Mouse (Mus musculus) ES-E14 (cell line): ENCODE data around the gene Mapkapk2. TPM values are rescaled to one million over a fixed set of nuclear protein-coding genes. Genes with fewer than 3 reads are reported as not detected.

Experiments
- DNase-seq: peaks from one replicate; pipeline ENCODE4 v3.0.0-alpha.2; 2013; ENCODE audit warnings: low read depth, low spot score
- H3K27ac ChIP-seq: 2 replicates; pipeline ENCODE4 v1.5.1; 2012; ENCODE audit warnings: low read depth, mild to moderate bottlenecking, low read length, moderate library complexity, mixed read lengths; ENCODE audit not compliant: poor library complexity, insufficient read depth, severe bottlenecking
- H3K36me3 ChIP-seq: 2 replicates; pipeline ENCODE4 v1.6.1; 2012; ENCODE audit warnings: mild to moderate bottlenecking, low read length, moderate library complexity, mixed read lengths; ENCODE audit not compliant: control insufficient read depth, poor library complexity, insufficient read depth, severe bottlenecking
- H3K4me1 ChIP-seq, 2 experiments: fragments of 150-350 bp in 1 of 2; sonication (generic) in 1 of 2; 2 replicates each; pipeline ENCODE4 v1.6.1; 2012; ENCODE audit warnings: low read length in 2 of 2, mild to moderate bottlenecking in 1 of 2, mixed read lengths in 1 of 2; ENCODE audit not compliant: control insufficient read depth in 2 of 2, insufficient read depth in 2 of 2, poor library complexity in 1 of 2
- H3K4me3 ChIP-seq, 2 experiments: fragments of 150-350 bp in 1 of 2; sonication (generic) in 1 of 2; 2 replicates each; pipeline ENCODE4 v1.5.1; 2012; ENCODE audit warnings: low read length in 2 of 2, low read depth in 1 of 2, mild to moderate bottlenecking in 1 of 2, mixed read lengths in 1 of 2; ENCODE audit not compliant: insufficient read depth in 1 of 2, poor library complexity in 1 of 2, severe bottlenecking in 1 of 2
- H3K9ac ChIP-seq: 2 replicates; pipeline ENCODE4 v1.6.1; 2012; ENCODE audit warnings: low read depth, mild to moderate bottlenecking, low read length, mixed read lengths; ENCODE audit not compliant: poor library complexity, insufficient read depth, severe bottlenecking
- H3K9me3 ChIP-seq: fragments of 150-350 bp; sonication (generic); 2 replicates; pipeline ENCODE4 v1.6.1; 2012; ENCODE audit warnings: low read depth, mild to moderate bottlenecking, low read length; ENCODE audit not compliant: control insufficient read depth, insufficient read depth
- CHD2 ChIP-seq: IDR thresholded peaks from 2 replicates; pipeline ENCODE4 v1.6.1; 2014; ENCODE audit warnings: mild to moderate bottlenecking, low read depth, low read length, inconsistent platforms
- HCFC1 ChIP-seq: IDR thresholded peaks from 2 replicates; pipeline ENCODE4 v1.6.1; 2012; ENCODE audit warnings: low read length, inconsistent platforms, borderline replicate concordance; ENCODE audit not compliant: insufficient read depth
- MAFK ChIP-seq: IDR thresholded peaks from 2 replicates; pipeline ENCODE4 v1.6.1; 2014; ENCODE audit warnings: mild to moderate bottlenecking, low read depth, low read length, inconsistent platforms; ENCODE audit not compliant: insufficient read depth
- ZC3H11A ChIP-seq: IDR thresholded peaks from 2 replicates; pipeline ENCODE4 v1.6.1; 2012; ENCODE audit warnings: low read depth, mild to moderate bottlenecking, inconsistent platforms, low read length, borderline replicate concordance
- ZNF384 ChIP-seq: IDR thresholded peaks from 2 replicates; pipeline ENCODE4 v1.6.1; 2012; ENCODE audit warnings: low read depth, low read length, inconsistent platforms
- in situ Hi-C, 2 experiments: fragments of 600-800 bp; cut with MboI; formaldehyde crosslinking; loops; one replicate each; pipeline ENCODE4 v1.15.1; 2025; ENCODE audit warnings: low sequenced_read_pairs in 2 of 2, inconsistent platforms in 1 of 2; ENCODE audit not compliant: unreplicated experiment in 2 of 2
- total RNA-seq: library from RNA; depleted of rRNA; stranded (reverse); fragments of 300-350 nt; gene quantifications from 2 replicates; pipeline ENCODE4 v1.2.3, GENCODE M21; 2012

The Mapkapk2 gene
- total RNA-seq, 1 experiment, result 38.0 TPM

- Histone ChIP-seq H3K27ac (no peak overlapping the region), H3K4me1 (no peaks in the 10 kb centered on the region), H3K9ac (no peak overlapping the region), H3K36me3 (no peaks in the 10 kb centered on the region), H3K9me3 (no peaks in the 10 kb centered on the region), H3K4me3 (no peak overlapping the region)
- in situ Hi-C loops, result loop anchor here in 1 of 2 experiments (25.0 kb wide), 1 partner anchor 177 kb away; the partner anchor contains the start of gene Il24
- TF ChIP-seq CHD2, result no peak
- no peak for TF ChIP-seq ZNF384
- no peak for TF ChIP-seq ZC3H11A
- no peak for TF ChIP-seq MAFK
- TF ChIP-seq HCFC1, result no peak
- DNase-seq, result no peak
Observed at GRCm38 (mm10) chr1:131064202-131064601, 33.4 kb downstream of the Mapkapk2 start.

DNA sequence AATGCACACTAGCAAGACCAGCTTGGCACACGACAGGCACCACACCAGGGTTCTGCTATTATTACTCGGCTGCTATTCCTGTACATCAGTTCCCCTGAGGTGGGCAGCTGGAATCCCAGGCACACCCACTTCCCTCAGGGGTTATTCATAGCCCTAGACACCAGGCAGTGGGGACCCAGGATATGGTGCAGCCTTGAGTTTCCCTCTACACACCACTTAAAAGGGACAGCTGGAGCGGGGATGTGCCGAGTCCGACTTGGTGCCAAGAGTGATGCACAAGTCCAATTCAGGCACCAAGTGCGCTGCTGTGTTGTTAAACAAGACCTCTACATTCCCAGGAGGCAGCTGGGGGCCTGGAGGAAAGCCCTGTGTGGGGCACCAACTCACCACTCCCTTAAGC lies 34.8 kb downstream of the Mapkapk2 start:
- Histone ChIP-seq H3K4me3 (no peak overlapping the region), H3K27ac (no peak overlapping the region), H3K4me1 (no peaks in the 10 kb centered on the region), H3K36me3 (no peaks in the 10 kb centered on the region), H3K9ac (no peak overlapping the region), H3K9me3 (no peaks in the 10 kb centered on the region)
- no peak for TF ChIP-seq ZC3H11A
- TF ChIP-seq ZNF384, result no peak
- TF ChIP-seq MAFK, result no peak
- TF ChIP-seq HCFC1, result no peak
- TF ChIP-seq CHD2, result no peak
- in situ Hi-C loops, result loop anchor here in 1 of 2 experiments (25.0 kb wide), 1 partner anchor 176 kb away; the partner anchor contains the start of gene Il24
- DNase-seq, result no peak

DNA sequence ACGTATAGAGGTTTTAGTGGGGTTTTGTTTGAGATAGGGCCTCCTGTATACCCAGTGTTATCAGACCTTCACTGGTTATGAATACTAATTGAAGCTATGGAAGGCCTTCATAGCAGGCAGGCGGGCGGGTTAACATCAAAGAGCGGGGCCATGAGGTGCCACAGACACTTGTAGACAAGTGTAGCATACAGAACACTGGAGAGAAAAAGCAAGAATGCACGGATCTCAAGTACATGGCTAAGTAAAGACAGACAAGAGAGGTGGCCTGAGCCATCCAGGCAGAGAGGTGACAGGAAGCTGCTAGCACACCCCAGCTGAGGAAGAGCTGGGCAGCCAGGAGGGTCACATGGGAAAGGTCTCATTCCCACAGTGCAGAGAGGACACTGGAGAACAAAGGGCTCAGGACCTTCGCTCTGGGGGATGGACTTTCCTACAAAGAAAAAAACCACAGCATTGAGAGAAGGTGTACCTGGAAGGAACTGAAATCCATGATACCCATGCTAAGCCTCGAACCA lies 35.8 kb downstream of the Mapkapk2 start:
- Histone ChIP-seq H3K9ac (no peak overlapping the region), H3K27ac (no peak overlapping the region), H3K36me3 (no peaks in the 10 kb centered on the region), H3K4me1 (no peaks in the 10 kb centered on the region), H3K9me3 (no peaks in the 10 kb centered on the region), H3K4me3 (no peak overlapping the region)
- no peak for TF ChIP-seq ZNF384
- no peak for TF ChIP-seq MAFK
- no peak for TF ChIP-seq ZC3H11A
- no peak for TF ChIP-seq CHD2
- TF ChIP-seq HCFC1, result no peak
- in situ Hi-C loops, result loop anchor here in 1 of 2 experiments (25.0 kb wide), 1 partner anchor 174 kb away; the partner anchor contains the start of gene Il24
- DNase-seq, result no peak

- Histone ChIP-seq H3K4me1 (no peaks in the 10 kb centered on the region), H3K4me3 (no peak overlapping the region), H3K9me3 (no peaks in the 10 kb centered on the region), H3K36me3 (no peaks in the 10 kb centered on the region), H3K27ac (no peak overlapping the region), H3K9ac (no peak overlapping the region)
- peak; percentile 26 for DNase-seq
- TF ChIP-seq CHD2, result no peak
- TF ChIP-seq MAFK, result no peak
- peak; percentile 37; the same call in 1 of the 2 replicates for TF ChIP-seq ZC3H11A
- in situ Hi-C loops, result loop anchor here in 1 of 2 experiments (25.0 kb wide), 1 partner anchor 173 kb away; the partner anchor contains the start of gene Il24
Observed at GRCm38 (mm10) chr1:131060290-131061253, 37.1 kb downstream of the Mapkapk2 start.
